Mouse (Mus musculus) limb, embryonic 14.5 days (tissue): ENCODE measurements at regions not wholly inside any gene's neighbourhood (a gene's known extent, or its start where the extent isn't known, plus 50 kb on each side); places are given as distances from the start of the nearest gene placed in this dataset.

Experiments used
- ATAC-seq: fragments of 200-750 bp; cut with Nextera tagmentation; 2 replicates; pipeline ENCODE4 v1.8.0; 2017; ENCODE audit warnings: low read depth, moderate number of reproducible peaks, moderate TSS enrichment; ENCODE audit not compliant: low FRiP score
- DNase-seq: peaks from one replicate; pipeline ENCODE4 v3.0.0-alpha.2; 2015; ENCODE audit warnings: low spot score
- H3K27ac ChIP-seq: fragments of 300-500 bp; sonication (generic); replicated peaks from 2 replicates; pipeline ENCODE4 v1.5.1; 2014; ENCODE audit warnings: low read depth, mild to moderate bottlenecking, low read length, moderate library complexity, mixed read lengths
- H3K27me3 ChIP-seq: fragments of 300-500 bp; sonication (generic); 2 replicates; pipeline ENCODE4 v1.6.1; 2014; ENCODE audit warnings: low read length, mixed read lengths; ENCODE audit not compliant: control insufficient read depth, insufficient read depth
- H3K36me3 ChIP-seq: fragments of 300-500 bp; sonication (generic); 2 replicates; pipeline ENCODE4 v1.6.1; 2014; ENCODE audit warnings: mild to moderate bottlenecking, low read length, moderate library complexity, mixed read lengths; ENCODE audit not compliant: control insufficient read depth, insufficient read depth
- H3K4me1 ChIP-seq: fragments of 300-500 bp; sonication (generic); 2 replicates; pipeline ENCODE4 v1.6.1; 2014; ENCODE audit warnings: antibody characterized with exemption, low read length, mixed read lengths; ENCODE audit not compliant: control insufficient read depth, insufficient read depth
- H3K4me2 ChIP-seq: fragments of 300-500 bp; sonication (generic); replicated peaks from 2 replicates; pipeline ENCODE4 v1.6.1; 2014; ENCODE audit warnings: low read depth, mild to moderate bottlenecking, low read length, moderate library complexity; ENCODE audit not compliant: severe bottlenecking
- H3K4me3 ChIP-seq: fragments of 300-500 bp; sonication (generic); replicated peaks from 2 replicates; pipeline ENCODE4 v1.5.1; 2014; ENCODE audit warnings: low read length
- H3K9ac ChIP-seq: fragments of 300-500 bp; sonication (generic); 2 replicates; pipeline ENCODE4 v1.6.1; 2014; ENCODE audit warnings: mild to moderate bottlenecking, low read depth, low read length, moderate library complexity; ENCODE audit not compliant: severe bottlenecking
- H3K9me3 ChIP-seq: fragments of 300-500 bp; sonication (generic); 2 replicates; pipeline ENCODE4 v1.6.1; 2016; ENCODE audit warnings: low read length; ENCODE audit not compliant: control insufficient read depth
- POLR2A ChIP-seq: fragments of 200-500 bp; IDR thresholded peaks from 2 replicates; pipeline ENCODE4 v1.8.0; 2012; ENCODE audit warnings: inconsistent platforms, mild to moderate bottlenecking, moderate library complexity, borderline replicate concordance; ENCODE audit not compliant: insufficient read depth, insufficient read length; ENCODE audit errors: extremely low read depth
- WGBS: fragments of 180-500 bp; shearing (Covaris S2); extraction: QIAGEN DNeasy Blood & Tissue Kit; methylation state at CpG from one replicate; pipeline ENCODE4 v1.1.7; 2014; 5-methylcytosine and 5-hydroxymethylcytosine counted together

DNA sequence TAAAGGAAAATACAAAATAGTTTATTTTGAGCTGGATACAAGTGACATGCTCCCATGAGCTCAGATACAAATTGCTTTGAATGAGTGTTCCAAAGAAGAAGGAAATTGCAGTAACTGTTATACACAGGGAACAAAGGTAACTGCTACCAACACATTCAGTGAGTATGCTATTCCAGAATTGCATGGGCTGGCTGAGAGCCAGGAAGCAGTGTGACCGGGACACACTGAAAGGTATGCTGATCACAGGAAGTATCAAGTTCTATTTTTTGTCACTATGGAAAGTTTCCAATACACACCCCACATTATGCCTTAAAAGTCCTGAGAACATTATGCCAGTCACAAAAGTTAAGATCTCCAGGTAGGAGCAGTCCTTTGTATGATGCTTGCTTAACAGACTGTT lies 1299.6 kb downstream of the Slitrk1 start:
- no peak overlapping the region for H3K9ac ChIP-seq
- no peak overlapping the region for H3K4me2 ChIP-seq
- H3K36me3 ChIP-seq: no peaks in the 10 kb centered on the region
- no peak overlapping the region for H3K4me3 ChIP-seq
- 14% methylated on average over 1 of the region's 1 CpGs for whole genome bisulfite sequencing
- no peak overlapping the region for H3K27ac ChIP-seq
- H3K9me3 ChIP-seq: no peaks in the 10 kb centered on the region
- no peaks in the 10 kb centered on the region for H3K4me1 ChIP-seq
- no peaks in the 10 kb centered on the region for H3K27me3 ChIP-seq
- no peak for ATAC-seq
- TF ChIP-seq POLR2A: no peak
- DNase-seq: peak; percentile 8

DNA sequence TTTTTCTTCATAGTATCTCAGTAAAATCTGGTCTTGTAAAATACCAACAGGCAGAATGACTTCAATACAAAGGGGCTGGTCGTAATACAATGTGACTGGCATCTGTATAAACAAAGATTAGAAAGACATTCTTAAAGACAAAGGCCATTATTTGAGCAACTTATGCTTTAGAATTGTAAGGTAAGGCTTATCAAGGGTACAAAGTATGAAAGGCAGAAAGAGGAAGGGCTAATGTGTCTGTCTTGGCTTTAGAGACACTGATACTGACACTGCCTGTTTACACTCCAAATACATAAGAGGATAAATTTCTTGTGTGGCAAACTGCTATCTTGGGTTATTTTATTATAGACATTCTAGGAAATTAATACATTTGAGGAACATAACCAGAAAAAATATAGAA lies 1310.8 kb downstream of the Slitrk1 start:
- Histone ChIP-seq H3K27ac (no peak overlapping the region), H3K27me3 (no peaks in the 10 kb centered on the region), H3K4me2 (no peak overlapping the region), H3K4me3 (no peak overlapping the region), H3K9ac (no peak overlapping the region), H3K36me3 (no peaks in the 10 kb centered on the region), H3K4me1 (no peaks in the 10 kb centered on the region), H3K9me3 (no peaks in the 10 kb centered on the region)
- DNase-seq (no peak), ATAC-seq (no peak)
- no peak for TF ChIP-seq POLR2A
- WGBS: 72% methylated on average over 1 of the region's 1 CpGs

DNA sequence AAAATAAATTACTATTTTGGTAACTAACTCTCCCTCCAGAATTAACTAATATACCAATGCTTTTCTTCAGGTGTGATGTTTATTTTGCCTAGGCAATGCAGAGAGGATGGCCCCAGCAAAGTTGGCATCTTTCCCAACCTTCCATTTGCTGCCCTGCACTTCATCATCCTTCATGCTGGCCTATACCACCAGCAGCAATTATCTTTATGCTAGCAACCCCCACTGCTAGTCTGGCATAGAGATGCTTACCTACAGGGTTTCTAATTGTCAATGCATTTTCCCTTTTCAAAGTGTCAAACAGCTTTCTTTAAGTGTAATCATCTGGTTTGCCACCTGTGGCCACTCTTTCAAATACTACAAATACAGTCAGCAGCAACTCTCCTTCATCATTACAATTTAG lies 1327.2 kb downstream of the Slitrk1 start:
- no peak for DNase-seq
- H3K4me2 ChIP-seq: no peak overlapping the region
- no peak overlapping the region for H3K4me3 ChIP-seq
- no peaks in the 10 kb centered on the region for H3K27me3 ChIP-seq
- H3K9me3 ChIP-seq: no peaks in the 10 kb centered on the region
- no peaks in the 10 kb centered on the region for H3K36me3 ChIP-seq
- no peak for TF ChIP-seq POLR2A
- no peak overlapping the region for H3K27ac ChIP-seq
- H3K9ac ChIP-seq: no peak overlapping the region
- H3K4me1 ChIP-seq: no peaks in the 10 kb centered on the region
- no peak for ATAC-seq

DNA sequence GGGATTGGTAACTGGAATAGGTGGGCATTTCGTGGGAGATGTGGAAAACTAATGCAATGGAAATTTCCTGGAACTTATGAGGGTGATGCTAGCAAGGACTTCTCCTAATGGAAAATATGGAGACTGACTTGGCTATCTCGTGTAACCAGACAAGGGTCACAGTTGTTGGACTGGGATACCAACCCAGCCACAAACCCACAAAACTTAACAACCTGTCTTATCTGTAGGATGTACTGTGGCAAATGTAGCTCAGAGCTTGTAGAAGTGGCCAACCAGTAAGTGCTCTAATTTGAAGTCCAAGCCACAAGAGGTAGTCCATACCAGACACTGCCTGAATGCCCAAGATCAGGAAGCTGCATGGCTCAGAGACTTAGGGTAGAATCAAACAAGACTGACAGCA lies 1329.7 kb downstream of the Slitrk1 start:
- WGBS: 75% methylated on average over 2 of the region's 2 CpGs
- no peak for ATAC-seq

DNA sequence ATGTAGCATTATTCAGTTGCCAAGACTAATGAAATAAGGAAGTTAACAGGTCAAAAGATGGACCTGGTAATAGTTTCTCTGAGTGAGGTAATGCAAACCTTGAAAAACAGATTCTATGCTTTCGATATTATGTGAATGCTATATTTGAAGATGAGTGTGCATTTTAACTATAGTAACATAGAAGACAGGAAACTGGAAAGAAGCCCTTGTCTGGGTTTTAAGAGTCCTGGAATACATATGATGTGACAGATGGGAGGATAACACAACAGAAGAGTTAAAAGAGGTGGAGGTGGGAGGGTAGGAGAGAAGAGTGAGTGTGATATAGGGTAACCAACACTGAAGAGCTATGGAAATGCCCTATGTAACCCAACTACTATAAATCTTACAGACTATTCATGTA lies 1343.3 kb downstream of the Slitrk1 start:
- H3K27ac ChIP-seq: no peak overlapping the region
- H3K4me3 ChIP-seq: no peak overlapping the region
- no peaks in the 10 kb centered on the region for H3K9me3 ChIP-seq
- 88% methylated on average over 1 of the region's 1 CpGs for WGBS
- ATAC-seq: no peak
- no peak for DNase-seq
- TF ChIP-seq POLR2A: no peak
- H3K4me2 ChIP-seq: no peak overlapping the region
- no peaks in the 10 kb centered on the region for H3K36me3 ChIP-seq
- no peak overlapping the region for H3K9ac ChIP-seq
- H3K4me1 ChIP-seq: no peaks in the 10 kb centered on the region
- H3K27me3 ChIP-seq: no peaks in the 10 kb centered on the region

More for the DNA sequence above, 1329.7 kb downstream of the Slitrk1 start:
- Histone ChIP-seq H3K9ac (no peak overlapping the region), H3K4me3 (no peak overlapping the region), H3K4me2 (no peak overlapping the region), H3K9me3 (no peaks in the 10 kb centered on the region), H3K27ac (no peak overlapping the region), H3K27me3 (no peaks in the 10 kb centered on the region), H3K4me1 (no peaks in the 10 kb centered on the region), H3K36me3 (no peaks in the 10 kb centered on the region)
- no peak for TF ChIP-seq POLR2A
- DNase-seq: no peak

DNA sequence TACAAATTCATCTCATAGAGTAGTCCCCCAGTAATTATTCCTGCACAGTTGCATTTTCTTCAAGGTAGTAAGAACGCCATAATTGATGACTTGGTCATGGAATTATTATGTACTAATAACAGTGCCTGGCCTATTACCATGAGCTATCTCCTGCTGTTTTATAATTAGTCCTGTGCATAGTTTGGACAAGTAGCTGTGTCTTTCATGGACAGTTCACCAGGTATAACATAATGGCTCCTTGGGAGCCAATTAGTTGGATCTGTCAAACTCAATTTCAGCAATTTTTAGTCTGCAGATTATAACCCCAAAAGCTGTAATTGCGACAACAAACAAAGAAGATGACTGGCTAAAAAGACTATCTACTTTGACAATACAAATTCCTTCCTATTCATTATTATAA lies 1345.5 kb downstream of the Slitrk1 start:
- Histone ChIP-seq H3K4me2 (no peak overlapping the region), H3K27me3 (no peaks in the 10 kb centered on the region), H3K27ac (no peak overlapping the region), H3K9me3 (no peaks in the 10 kb centered on the region), H3K4me3 (no peak overlapping the region), H3K4me1 (no peaks in the 10 kb centered on the region), H3K36me3 (no peaks in the 10 kb centered on the region), H3K9ac (no peak overlapping the region)
- no peak for TF ChIP-seq POLR2A
- no peak for DNase-seq
- no peak for ATAC-seq
- 75% methylated on average over 2 of the region's 2 CpGs for WGBS
